Mouse (Mus musculus): Measurements from ENCODE around the gene Hist1h2ai.

- TF ChIP-seq POLR2A (IDR thresholded peaks at IDR 0.05; ENCODE audit: low read depth, low read length): no peak
- no peak for TF ChIP-seq CTCF (IDR thresholded peaks at IDR 0.05; ENCODE audit: extremely low read depth, insufficient read length, insufficient replicate concordance, low read depth, low read length)
Measured at GRCm38 (mm10) chr13:21710821-21711525, 5.2 kb upstream of the Hist1h2ai start.

All from small intestine, adult 2 months (tissue).